Mouse (Mus musculus): ENCODE data around the gene Stam2. TPM values are rescaled to one million over a fixed set of nuclear protein-coding genes. Genes with fewer than 3 reads are reported as not detected.

Stam2 gene
- total RNA-seq, 2 experiments from 2014 or later, result 25.2 to 26.6 TPM

- H3K4me3 ChIP-seq, result peak within 1 kb of the TSS; percentile 80
- no peak for TF ChIP-seq CTCF (IDR thresholded peaks at IDR 0.05)
- DNase-seq (ENCODE audit: extremely low spot score in 1 of 2, low spot score in 2 of 2), result peak; percentile 56 to 62
- H3K27ac ChIP-seq, result peak within 1 kb of the TSS; percentile 95
- intact Hi-C loops (cut with DNase I), result no loop called here
Observed at GRCm38 (mm10) chr2:52676023-52676912, 65.8 kb downstream of the Stam2 start, which contains the start of gene Cacnb4. Gene Cacnb4 (minus strand): TSS chr2:52676831.

- intact Hi-C loops (cut with DNase I), result no loop called here
- Histone ChIP-seq H3K27ac (peak overlapping the region; percentile 95), H3K4me3 (peak overlapping the region; percentile 80)
- DNase-seq (ENCODE audit: extremely low spot score in 1 of 2, low spot score in 2 of 2), result peak; percentile 36 to 37
- no peak for TF ChIP-seq CTCF (IDR thresholded peaks at IDR 0.05)
Observed at GRCm38 (mm10) chr2:52675278-52675987, 66.6 kb downstream of the Stam2 start.

GRCm38 (mm10) chr2:52674886-52675277 lies 67.2 kb downstream of the Stam2 start:
- H3K27ac ChIP-seq, result peak overlapping the region; percentile 95
- no peak for TF ChIP-seq CTCF (IDR thresholded peaks at IDR 0.05)
- intact Hi-C loops (cut with DNase I), result loop anchor here (5.0 kb wide), 1 partner anchor 38 kb away; no protein-coding TSS in a partner anchor
- peak; percentile 26 to 47 for DNase-seq (ENCODE audit: extremely low spot score in 1 of 2, low spot score in 2 of 2)
- H3K4me3 ChIP-seq, result peak overlapping the region; percentile 80

GRCm38 (mm10) chr2:52673172-52673571 lies 68.9 kb downstream of the Stam2 start:
- peak overlapping the region; percentile 80 for H3K4me3 ChIP-seq
- no peak for TF ChIP-seq CTCF (IDR thresholded peaks at IDR 0.05)
- no peak overlapping the region for H3K27ac ChIP-seq
- intact Hi-C loops (cut with DNase I), result loop anchor here (5.0 kb wide), 1 partner anchor 36 kb away; no protein-coding TSS in a partner anchor
- no peak for DNase-seq (ENCODE audit: extremely low spot score in 1 of 2, low spot score in 2 of 2)

- intact Hi-C loops (cut with DNase I), result loop anchor here (2.0 to 5.0 kb wide), 2 partner anchors 14 to 33 kb away; no protein-coding TSS in a partner anchor
Observed at GRCm38 (mm10) chr2:52670733-52671132, 71.3 kb downstream of the Stam2 start.

GRCm38 (mm10) chr2:52668480-52668879 lies 73.6 kb downstream of the Stam2 start:
- no peak for DNase-seq (ENCODE audit: extremely low spot score in 1 of 2, low spot score in 2 of 2)
- Histone ChIP-seq H3K4me3 (no peak overlapping the region), H3K27ac (peak overlapping the region; percentile 45; the same call in 1 of the 2 replicates)
- no peak for TF ChIP-seq CTCF (IDR thresholded peaks at IDR 0.05)
- intact Hi-C loops (cut with DNase I), result no loop called here

More at GRCm38 (mm10) chr2:52670733-52671132, 71.3 kb downstream of the Stam2 start:
- no peak overlapping the region for H3K4me3 ChIP-seq
- peak in 1 of 2 experiments; percentile 55 for DNase-seq (ENCODE audit: extremely low spot score in 1 of 2, low spot score in 2 of 2)
- TF ChIP-seq CTCF (IDR thresholded peaks at IDR 0.05), result no peak
- peak overlapping the region; percentile 57; the same call in 1 of the 2 replicates for H3K27ac ChIP-seq

GRCm38 (mm10) chr2:52656722-52657121 lies 85.4 kb downstream of the Stam2 start:
- TF ChIP-seq CTCF (IDR thresholded peaks at IDR 0.05), result no peak

GRCm38 (mm10) chr2:52654541-52654940 lies 87.5 kb downstream of the Stam2 start:
- H3K27ac ChIP-seq, result peak overlapping the region; percentile 66
- TF ChIP-seq CTCF (IDR thresholded peaks at IDR 0.05), result no peak
- DNase-seq (ENCODE audit: extremely low spot score in 1 of 2, low spot score in 2 of 2), result no peak
- intact Hi-C loops (cut with DNase I), result no loop called here
- H3K4me3 ChIP-seq, result no peak overlapping the region

More at GRCm38 (mm10) chr2:52656722-52657121, 85.4 kb downstream of the Stam2 start:
- intact Hi-C loops (cut with DNase I), result loop anchor here (2.0 kb wide), 1 partner anchor 14 kb away; no protein-coding TSS in a partner anchor
- Histone ChIP-seq H3K4me3 (no peak overlapping the region), H3K27ac (peak overlapping the region; percentile 66)
- no peak for DNase-seq (ENCODE audit: extremely low spot score in 1 of 2, low spot score in 2 of 2)

- Histone ChIP-seq H3K4me3 (no peak overlapping the region), H3K27ac (no peak overlapping the region)
- intact Hi-C loops (cut with DNase I), result no loop called here
- TF ChIP-seq CTCF (IDR thresholded peaks at IDR 0.05), result no peak
- DNase-seq (ENCODE audit: extremely low spot score in 1 of 2, low spot score in 2 of 2), result no peak
Observed at GRCm38 (mm10) chr2:52651547-52651946, 90.5 kb downstream of the Stam2 start.

- Histone ChIP-seq H3K4me3 (no peak overlapping the region), H3K27ac (no peak overlapping the region)
- no peak for TF ChIP-seq CTCF (IDR thresholded peaks at IDR 0.05)
- intact Hi-C loops (cut with DNase I), result no loop called here
- DNase-seq (ENCODE audit: extremely low spot score in 1 of 2, low spot score in 2 of 2), result no peak
Observed at GRCm38 (mm10) chr2:52647255-52647998, 94.7 kb downstream of the Stam2 start.

- intact Hi-C loops (cut with DNase I), result no loop called here
- TF ChIP-seq CTCF (IDR thresholded peaks at IDR 0.05), result no peak
- Histone ChIP-seq H3K27ac (peak overlapping the region; percentile 28; the same call in 1 of the 2 replicates), H3K4me3 (no peak overlapping the region)
- DNase-seq (ENCODE audit: extremely low spot score in 1 of 2, low spot score in 2 of 2), result peak in 1 of 2 experiments; percentile 51
Observed at GRCm38 (mm10) chr2:52643657-52644056, 98.4 kb downstream of the Stam2 start.

Other genes with a start within 250 kb of the Stam2 start
- 100 to 1,000 TPM; 166 to 176 TPM for gene Cacnb4, start 65.5 kb downstream of the Stam2 start, total RNA-seq (2021)
- gene Fmnl2, start 115.6 kb upstream of the Stam2 start, total RNA-seq (2021), result 10 to 100 TPM; 41.8 to 42.0 TPM